Mouse (Mus musculus) yolk sac, embryonic 10.5 days (tissue): ENCODE data around the gene Ipo8.

Experiments used
- DNase-seq: peaks from one replicate; pipeline ENCODE4 v3.0.0-alpha.2; 2017; ENCODE audit warnings: low spot score

Ipo8 gene

DNA sequence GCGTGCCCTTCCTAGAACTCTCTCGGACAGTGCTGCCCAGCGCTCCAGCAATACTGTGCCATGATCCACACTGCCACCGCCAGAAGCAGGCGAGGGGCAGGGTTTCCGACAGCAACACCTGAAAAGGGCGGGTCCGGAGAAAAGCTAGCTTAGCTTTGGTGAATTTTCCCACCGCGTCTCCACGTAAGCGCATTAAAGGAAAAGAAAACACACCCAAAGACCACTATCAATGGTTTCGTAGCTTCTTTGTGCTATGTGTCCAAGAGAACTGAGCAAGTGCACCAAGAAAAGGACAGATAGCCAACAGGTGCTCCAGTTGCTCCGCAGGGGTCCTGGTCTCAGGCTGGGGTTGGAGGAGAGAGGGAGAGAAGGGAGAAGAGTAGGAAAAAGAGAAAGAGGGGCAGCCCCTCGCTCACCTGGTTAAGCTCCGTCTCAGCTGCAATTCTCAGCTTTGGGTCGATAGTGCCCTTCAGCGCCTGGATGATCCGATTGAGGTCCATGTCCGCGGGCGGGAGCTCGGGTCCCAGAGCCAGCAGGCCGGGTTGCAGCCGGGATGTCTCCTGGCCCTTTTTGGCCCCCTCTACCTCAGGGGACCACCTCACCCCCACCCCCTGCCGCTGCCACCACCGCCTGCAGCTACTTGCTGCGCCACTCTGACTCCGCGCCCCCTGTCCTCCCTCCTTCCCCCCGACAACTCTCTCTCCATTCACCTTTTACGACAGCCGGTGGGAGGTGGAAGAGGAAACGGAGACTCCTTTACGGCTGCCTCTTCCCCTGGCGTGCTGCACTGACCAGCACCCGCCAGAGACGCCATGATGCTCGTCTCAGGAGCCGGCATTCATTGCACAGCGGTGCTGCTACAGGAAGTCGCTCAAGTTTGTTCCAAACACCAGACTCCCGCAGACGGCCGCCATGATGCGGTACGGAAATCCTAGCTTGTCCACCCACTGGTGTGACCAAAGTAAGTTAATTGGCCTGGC lies at the start of gene Ipo8:
TSS of gene Ipo8 (minus strand) at position 720 of the 980 bp plus-strand sequence.
- DNase-seq, result peak; percentile 93

GRCm38 (mm10) chr6:148873911-148874310 lies 42.6 kb upstream of the Ipo8 start:
- no peak for DNase-seq

DNA sequence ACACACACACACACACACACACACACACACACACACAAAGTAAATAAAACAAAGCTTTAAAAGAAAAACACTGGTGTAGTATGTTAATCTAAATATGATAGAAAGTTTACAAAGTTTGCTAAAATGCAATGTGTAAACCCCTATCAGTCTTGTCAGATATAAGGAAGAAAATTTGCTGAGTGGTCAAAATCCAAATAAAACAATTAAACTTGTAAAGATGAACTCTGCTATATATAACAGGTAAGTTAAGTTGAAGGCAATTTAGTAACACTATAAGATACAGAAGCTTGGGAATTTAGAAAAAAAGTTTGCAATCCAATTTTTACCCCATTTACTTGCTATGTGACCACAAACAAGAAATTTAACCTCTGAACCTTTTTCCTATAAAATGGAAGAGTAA lies 14.4 kb upstream of the Ipo8 start:
- DNase-seq, result no peak

DNA sequence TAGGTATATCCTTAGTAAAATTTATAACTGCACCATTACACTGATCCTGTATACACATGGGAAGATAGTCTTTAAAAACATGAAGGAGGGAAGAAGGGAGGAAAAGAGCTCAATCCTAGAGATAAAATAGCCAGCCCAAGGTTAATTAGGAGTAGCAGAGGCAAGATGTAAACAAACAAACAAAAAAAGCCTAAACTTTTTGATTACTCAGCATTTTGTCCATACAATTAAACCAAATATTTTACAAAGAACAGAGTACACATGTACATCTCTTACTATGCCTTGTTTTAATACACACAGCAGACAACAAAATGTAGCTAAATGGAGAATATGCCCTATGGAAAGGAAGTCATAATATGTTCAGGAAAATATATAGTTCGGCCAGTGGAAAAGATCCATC lies 10.5 kb upstream of the Ipo8 start:
- no peak for DNase-seq

GRCm38 (mm10) chr6:148838460-148838859 lies 7.2 kb upstream of the Ipo8 start:
- DNase-seq, result no peak

DNA sequence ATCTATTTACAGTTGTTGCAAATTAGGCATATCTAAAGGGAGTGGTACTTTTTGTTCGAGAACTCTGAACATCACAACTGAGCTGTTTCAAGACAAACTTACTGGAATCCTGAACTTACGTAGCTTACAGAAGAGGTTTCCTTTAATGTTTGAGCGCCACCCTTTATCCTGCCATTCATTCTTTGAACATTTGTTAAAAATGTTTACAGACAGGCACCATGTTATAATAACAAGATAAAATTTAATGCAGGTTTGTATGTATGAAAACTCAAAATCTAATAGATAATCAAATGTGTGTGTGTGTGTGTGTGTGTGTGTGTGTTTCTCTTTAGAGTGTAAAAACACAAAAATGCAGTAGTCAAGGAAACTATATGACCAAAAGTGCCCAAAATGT lies 458 bp upstream of the Ipo8 start:
- no peak for DNase-seq

- DNase-seq, result no peak
Observed at GRCm38 (mm10) chr6:148830355-148830747, 916 bp downstream of the Ipo8 start.

GRCm38 (mm10) chr6:148826119-148826518 lies 5.1 kb downstream of the Ipo8 start:
- no peak for DNase-seq

GRCm38 (mm10) chr6:148818624-148819343 lies 12.5 kb downstream of the Ipo8 start:
- no peak for DNase-seq

DNA sequence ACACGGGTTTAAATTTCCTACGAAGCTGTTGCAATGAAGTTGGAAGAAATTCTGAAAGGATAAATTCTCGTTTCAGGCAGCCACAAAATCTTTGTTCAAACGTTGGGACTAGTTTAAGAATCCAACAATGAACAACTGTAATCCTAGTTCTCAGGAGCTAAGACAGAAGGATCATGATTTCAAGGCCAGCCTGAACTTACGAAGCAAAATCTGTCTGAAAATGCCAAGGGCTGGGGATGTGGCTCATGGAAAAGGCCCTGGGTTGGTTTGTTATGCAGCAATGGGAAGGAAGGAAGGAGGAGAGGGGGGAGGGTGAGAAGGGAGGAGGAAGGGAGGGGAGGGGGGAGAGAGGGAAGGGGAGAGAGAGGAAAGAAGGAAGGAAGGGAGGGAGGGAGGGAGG lies 14.5 kb downstream of the Ipo8 start:
- no peak for DNase-seq

DNA sequence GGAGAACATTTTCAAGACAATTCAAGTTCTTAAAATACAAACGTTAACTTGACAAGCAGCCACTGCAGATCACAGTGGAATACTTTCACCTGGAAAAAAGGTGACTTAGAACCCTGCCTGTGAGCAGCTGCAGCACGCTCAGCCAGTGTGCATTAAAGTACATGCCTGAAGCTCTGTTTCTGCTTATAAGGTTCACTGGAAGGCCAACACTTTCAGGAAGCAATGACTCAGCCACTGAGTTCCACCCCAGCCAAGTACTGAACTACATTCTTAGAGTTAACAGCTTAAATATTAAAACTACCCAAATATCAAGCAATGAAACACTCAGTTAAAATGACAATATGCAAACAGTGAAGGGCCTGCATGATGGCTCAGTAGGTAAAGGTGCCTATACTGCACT lies 20.1 kb downstream of the Ipo8 start:
- DNase-seq, result no peak

GRCm38 (mm10) chr6:148799773-148800172 lies 31.5 kb downstream of the Ipo8 start:
- DNase-seq, result no peak

DNA sequence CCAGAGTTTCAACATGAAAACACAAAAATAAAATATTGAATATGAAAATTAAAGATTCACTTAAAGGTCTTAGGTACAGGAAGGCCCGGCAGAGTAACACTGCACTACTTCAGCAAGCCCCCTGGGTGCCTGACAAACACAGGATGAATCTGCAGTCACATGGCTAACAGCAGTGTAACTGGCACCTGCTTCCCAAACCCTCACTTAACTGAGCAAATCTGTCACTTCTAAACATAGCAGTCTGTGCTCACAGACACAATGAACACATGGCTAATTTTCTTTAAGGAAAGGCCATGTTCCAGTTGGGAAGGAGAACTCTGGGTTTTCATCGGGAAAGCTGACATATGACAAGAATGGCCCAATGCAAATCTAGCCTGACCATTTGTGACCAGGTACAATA lies 36.1 kb downstream of the Ipo8 start:
- no peak for DNase-seq

DNA sequence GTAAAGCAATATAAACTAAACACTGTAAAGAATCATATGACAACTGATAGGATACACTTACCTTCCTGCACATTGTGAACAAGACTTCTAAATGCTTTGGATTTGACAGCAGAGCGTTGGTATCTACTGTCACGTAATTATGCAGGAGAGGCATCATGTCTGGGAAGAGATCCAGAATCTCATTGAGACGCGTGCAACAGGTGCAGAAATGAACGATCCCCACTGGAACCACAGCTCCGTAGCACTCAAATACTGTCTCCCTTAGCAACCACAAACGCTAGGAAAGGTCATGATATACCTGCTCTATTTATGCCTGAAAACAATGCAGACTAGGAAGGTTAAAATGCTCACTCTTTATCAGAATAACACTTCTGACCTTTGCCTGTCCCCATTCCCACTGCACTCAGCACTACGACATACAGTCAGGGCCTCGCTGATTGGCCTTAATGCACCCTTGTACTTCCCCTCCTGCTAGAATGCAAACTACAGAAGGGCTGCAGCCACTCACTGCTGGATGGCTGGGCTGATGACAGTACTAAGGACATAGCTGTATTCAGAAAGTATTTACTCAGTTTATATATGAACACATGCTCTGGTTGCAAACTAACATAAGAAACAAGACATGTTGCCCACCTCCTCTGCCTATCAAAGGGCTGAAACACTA lies 42.1 kb downstream of the Ipo8 start:
- no peak for DNase-seq

- no peak for DNase-seq
Observed at GRCm38 (mm10) chr6:148786186-148786585, 45.1 kb downstream of the Ipo8 start.

GRCm38 (mm10) chr6:148784418-148784817 lies 46.8 kb downstream of the Ipo8 start:
- DNase-seq, result no peak

GRCm38 (mm10) chr6:148776236-148776635 lies 55.0 kb downstream of the Ipo8 start:
- no peak for DNase-seq

DNA sequence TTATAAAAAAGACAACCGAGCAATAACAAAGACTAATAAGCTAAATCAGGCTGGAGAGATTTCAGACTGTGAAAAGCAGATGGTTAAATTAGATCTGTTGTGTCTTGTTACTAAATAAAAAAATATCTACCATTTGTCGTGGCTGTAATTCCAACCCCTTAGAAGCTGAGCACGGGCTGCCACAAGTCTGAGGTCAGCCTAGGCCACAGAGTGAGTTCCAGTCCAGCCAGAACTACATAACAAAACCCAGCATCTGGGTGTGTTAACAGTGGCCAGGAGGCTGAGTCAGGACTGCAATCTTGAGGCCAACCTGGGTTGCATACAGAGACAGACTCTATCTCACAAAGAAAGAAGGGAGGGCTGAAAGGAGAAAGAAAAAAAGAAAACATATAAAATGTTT lies 59.8 kb downstream of the Ipo8 start:
- DNase-seq, result no peak

GRCm38 (mm10) chr6:148768419-148768818 lies 62.8 kb downstream of the Ipo8 start:
- DNase-seq, result no peak

DNA sequence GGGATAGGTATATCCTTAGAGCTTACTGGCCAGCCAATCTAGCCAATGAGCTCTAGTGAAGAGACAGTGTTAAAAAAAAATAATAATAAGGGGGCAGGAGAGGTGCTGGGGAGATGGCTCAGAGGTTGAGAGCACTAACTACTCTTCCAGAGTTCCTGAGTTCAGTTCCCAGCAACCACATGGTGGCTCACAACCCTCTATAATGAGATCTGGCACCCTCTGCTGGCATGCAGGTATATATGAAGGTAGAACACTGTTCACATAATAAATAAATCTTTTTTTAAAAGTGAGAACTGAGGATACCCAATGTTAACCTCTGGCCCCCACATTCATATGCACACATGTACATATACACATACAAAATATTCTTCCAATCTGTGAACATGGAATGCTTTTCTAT lies 64.0 kb downstream of the Ipo8 start:
- DNase-seq, result no peak

DNA sequence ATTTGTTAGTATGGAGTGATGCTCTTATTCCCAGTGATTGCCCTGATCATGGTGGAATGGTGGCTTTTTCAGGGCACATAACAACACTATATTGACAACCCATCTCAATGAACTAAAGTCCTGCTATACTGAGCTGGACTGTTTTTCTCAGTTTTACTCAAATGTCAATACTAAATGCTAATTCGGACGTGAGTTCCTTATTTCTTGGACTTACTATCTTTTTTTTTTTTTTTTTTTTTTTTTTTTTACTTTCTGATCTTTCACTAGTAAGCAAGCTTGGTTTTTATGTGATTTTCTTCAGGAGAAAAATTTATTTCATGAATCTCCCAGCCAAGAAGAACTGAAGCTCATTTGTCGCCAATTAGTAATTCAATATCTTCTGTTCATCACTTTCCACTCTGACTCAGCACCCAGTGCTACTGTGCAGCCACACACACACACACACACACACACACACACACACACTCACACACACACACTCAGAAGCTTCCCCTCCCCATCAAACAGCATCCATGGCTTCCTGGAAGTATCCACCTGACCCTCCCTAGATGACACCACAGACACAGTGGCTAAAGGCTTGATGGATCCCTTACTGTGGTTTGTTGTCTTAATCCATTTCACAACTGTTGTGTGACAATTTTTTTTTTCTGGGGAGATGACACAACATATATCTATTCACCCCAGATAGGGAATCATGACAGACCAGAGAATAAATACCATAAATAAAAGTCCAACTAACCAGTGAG lies 69.1 kb downstream of the Ipo8 start:
- no peak for DNase-seq

DNA sequence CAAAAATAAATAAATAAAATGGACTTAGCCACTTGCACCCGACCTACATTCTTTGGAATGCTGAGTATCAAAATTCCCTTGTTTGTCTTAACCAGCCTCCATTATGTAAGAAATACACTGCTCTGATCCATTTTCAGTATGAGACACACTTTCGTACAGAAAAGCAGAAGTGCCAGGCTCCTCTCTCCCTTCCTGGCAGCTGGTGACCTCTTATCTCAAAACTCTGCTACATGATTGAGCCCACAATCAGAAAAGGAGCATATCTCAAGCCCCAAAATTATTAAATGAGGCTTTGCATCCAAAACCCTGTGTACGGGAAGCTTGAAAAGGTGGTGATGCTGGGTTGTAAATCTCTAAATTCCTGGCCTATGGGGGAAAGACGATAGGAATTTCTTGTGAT lies 69.8 kb downstream of the Ipo8 start:
- DNase-seq, result no peak
